Mouse (Mus musculus): ENCODE data around the gene Pxmp4.

The Pxmp4 gene

GRCm38 (mm10) chr2:154546711-154547110, 56.8 kb downstream of the Pxmp4 start, which contains the start of gene 1700003F12Rik:
TSS of gene 1700003F12Rik (plus strand) at chr2:154547085.
- DNase-seq (ENCODE audit: low read depth) = no peak

GRCm38 (mm10) chr2:154543567-154544347, 59.8 kb downstream of the Pxmp4 start:
- DNase-seq (ENCODE audit: low read depth) = no peak

- no peak for DNase-seq (ENCODE audit: low read depth)
Measured at GRCm38 (mm10) chr2:154541630-154542029, 61.9 kb downstream of the Pxmp4 start.

GRCm38 (mm10) chr2:154539720-154540119, 63.8 kb downstream of the Pxmp4 start:
- DNase-seq (ENCODE audit: low read depth) = no peak

- no peak for DNase-seq (ENCODE audit: low read depth)
Measured at GRCm38 (mm10) chr2:154538710-154539109, 64.8 kb downstream of the Pxmp4 start.

GRCm38 (mm10) chr2:154538310-154538709, 65.2 kb downstream of the Pxmp4 start:
- DNase-seq (ENCODE audit: low read depth) = no peak

Data from c-Kit-positive CD71-negative TER-119-negative erythroid progenitor cells, embryonic 14.5 days (primary cell).